Mouse (Mus musculus): Measurements from ENCODE around the gene Tssk2.

Gene Tssk2

GRCm38 (mm10) chr16:17945081-17945831 lies 46.8 kb downstream of the Tssk2 start:
- no peak for ATAC-seq (ENCODE audit: low TSS enrichment)

- ATAC-seq (ENCODE audit: low TSS enrichment): peak; percentile 88
Observed at GRCm38 (mm10) chr16:17949421-17949877, 51.0 kb downstream of the Tssk2 start.
